Mouse (Mus musculus) limb, embryonic 14.5 days (tissue): ENCODE data around the gene Ptk7. TPM values are rescaled to one million over a fixed set of nuclear protein-coding genes. Genes with fewer than 3 reads are reported as not detected.

Source experiments
- ATAC-seq: fragments of 200-750 bp; cut with Nextera tagmentation; 2 replicates; pipeline ENCODE4 v1.8.0; 2017; ENCODE audit warnings: low read depth, moderate number of reproducible peaks, moderate TSS enrichment; ENCODE audit not compliant: low FRiP score
- DNase-seq: peaks from one replicate; pipeline ENCODE4 v3.0.0-alpha.2; 2015; ENCODE audit warnings: low spot score
- H3K27ac ChIP-seq: fragments of 300-500 bp; sonication (generic); replicated peaks from 2 replicates; pipeline ENCODE4 v1.5.1; 2014; ENCODE audit warnings: low read depth, mild to moderate bottlenecking, low read length, moderate library complexity, mixed read lengths
- H3K27me3 ChIP-seq: fragments of 300-500 bp; sonication (generic); 2 replicates; pipeline ENCODE4 v1.6.1; 2014; ENCODE audit warnings: low read length, mixed read lengths; ENCODE audit not compliant: control insufficient read depth, insufficient read depth
- H3K36me3 ChIP-seq: fragments of 300-500 bp; sonication (generic); 2 replicates; pipeline ENCODE4 v1.6.1; 2014; ENCODE audit warnings: mild to moderate bottlenecking, low read length, moderate library complexity, mixed read lengths; ENCODE audit not compliant: control insufficient read depth, insufficient read depth
- H3K4me1 ChIP-seq: fragments of 300-500 bp; sonication (generic); 2 replicates; pipeline ENCODE4 v1.6.1; 2014; ENCODE audit warnings: antibody characterized with exemption, low read length, mixed read lengths; ENCODE audit not compliant: control insufficient read depth, insufficient read depth
- H3K4me2 ChIP-seq: fragments of 300-500 bp; sonication (generic); replicated peaks from 2 replicates; pipeline ENCODE4 v1.6.1; 2014; ENCODE audit warnings: low read depth, mild to moderate bottlenecking, low read length, moderate library complexity; ENCODE audit not compliant: severe bottlenecking
- H3K4me3 ChIP-seq: fragments of 300-500 bp; sonication (generic); replicated peaks from 2 replicates; pipeline ENCODE4 v1.5.1; 2014; ENCODE audit warnings: low read length
- H3K9ac ChIP-seq: fragments of 300-500 bp; sonication (generic); 2 replicates; pipeline ENCODE4 v1.6.1; 2014; ENCODE audit warnings: mild to moderate bottlenecking, low read depth, low read length, moderate library complexity; ENCODE audit not compliant: severe bottlenecking
- H3K9me3 ChIP-seq: fragments of 300-500 bp; sonication (generic); 2 replicates; pipeline ENCODE4 v1.6.1; 2016; ENCODE audit warnings: low read length; ENCODE audit not compliant: control insufficient read depth
- POLR2A ChIP-seq: fragments of 200-500 bp; IDR thresholded peaks from 2 replicates; pipeline ENCODE4 v1.8.0; 2012; ENCODE audit warnings: inconsistent platforms, mild to moderate bottlenecking, moderate library complexity, borderline replicate concordance; ENCODE audit not compliant: insufficient read depth, insufficient read length; ENCODE audit errors: extremely low read depth
- WGBS: fragments of 180-500 bp; shearing (Covaris S2); extraction: QIAGEN DNeasy Blood & Tissue Kit; methylation state at CpG from one replicate; pipeline ENCODE4 v1.1.7; 2014; 5-methylcytosine and 5-hydroxymethylcytosine counted together
- polyA plus RNA-seq, 2 experiments: library from polyadenylated mRNA; depleted of rRNA in 1 of 2; stranded (reverse) in 1 of 2; unstranded in 1 of 2; fragments of >200 nt; fragmentation: Nextera tagmentation in 1 of 2; extraction: Ambion mirVana in 1 of 2; gene quantifications; 2 replicates each; pipeline versions ENCODE4 v1.2.1 to v1.2.3; 2012 to 2014

Gene Ptk7
- polyA plus RNA-seq, 2 experiments: 73.8 to 89.4 TPM

DNA sequence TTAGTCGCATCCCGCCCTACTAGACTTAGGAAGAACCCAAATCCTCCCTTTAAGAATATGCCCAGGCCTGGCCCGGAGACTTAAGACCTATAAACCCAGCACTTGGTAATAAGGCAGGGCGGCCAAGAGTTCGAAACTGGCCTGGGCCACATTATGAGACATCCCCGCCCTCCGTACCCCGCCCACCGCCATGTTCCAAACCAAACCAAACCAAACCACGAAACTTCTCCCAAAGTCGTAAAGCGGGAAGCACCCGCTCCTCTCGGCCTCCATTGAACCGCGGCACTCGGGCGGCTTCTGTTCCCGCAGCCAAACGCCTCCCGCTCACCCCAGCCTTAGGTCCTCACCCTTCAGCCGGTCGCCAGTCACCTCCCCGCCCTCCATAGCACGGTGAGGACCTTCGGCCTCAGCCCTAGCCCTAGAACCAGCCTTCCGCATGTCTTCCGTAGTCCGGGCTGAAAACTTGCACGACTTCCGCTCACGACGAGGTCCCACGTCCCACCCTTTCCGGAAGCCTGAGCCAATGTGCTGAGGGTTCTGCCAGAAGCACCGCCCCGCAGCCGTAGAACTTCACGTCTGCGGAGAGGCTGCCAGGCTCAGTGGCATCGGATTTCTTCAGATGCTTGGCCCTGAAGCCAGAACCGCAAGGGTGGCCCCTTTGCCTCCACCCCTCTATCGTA is 44.7 kb upstream of the Ptk7 start, which contains the start of gene Rrp36:
Gene Rrp36, minus strand, starts transcription at position 503 of the 680 bp plus-strand sequence.
- Histone ChIP-seq H3K27me3 (no peaks in the 10 kb centered on the region), H3K4me2 (peak within 1 kb of the TSS; percentile 66), H3K9me3 (no peaks in the 10 kb centered on the region), H3K4me3 (peak within 1 kb of the TSS; percentile 66), H3K4me1 (peaks cover 17% of the 10 kb centered on the region), H3K9ac (peak within 1 kb of the TSS; percentile 73), H3K36me3 (peaks cover 60% of the 10 kb centered on the region), H3K27ac (peak within 1 kb of the TSS; percentile 87)
- DNase-seq (peak; percentile 94), ATAC-seq (peak; percentile 91)
- WGBS: 1% methylated on average over 42 of the region's 43 CpGs
- no peak for TF ChIP-seq POLR2A

- no peak overlapping the region for H3K4me3 ChIP-seq
- ATAC-seq: no peak
- peaks cover 13% of the 10 kb centered on the region for H3K4me1 ChIP-seq
- H3K27ac ChIP-seq: no peak overlapping the region
- 91% methylated on average over 10 of the region's 10 CpGs for WGBS
- peaks cover 59% of the 10 kb centered on the region for H3K36me3 ChIP-seq
- TF ChIP-seq POLR2A: no peak
- no peak for DNase-seq
- no peaks in the 10 kb centered on the region for H3K9me3 ChIP-seq
- no peak overlapping the region for H3K4me2 ChIP-seq
- H3K27me3 ChIP-seq: no peaks in the 10 kb centered on the region
- H3K9ac ChIP-seq: no peak overlapping the region
Measured at GRCm38 (mm10) chr17:46669911-46670310, 40.6 kb upstream of the Ptk7 start.

DNA sequence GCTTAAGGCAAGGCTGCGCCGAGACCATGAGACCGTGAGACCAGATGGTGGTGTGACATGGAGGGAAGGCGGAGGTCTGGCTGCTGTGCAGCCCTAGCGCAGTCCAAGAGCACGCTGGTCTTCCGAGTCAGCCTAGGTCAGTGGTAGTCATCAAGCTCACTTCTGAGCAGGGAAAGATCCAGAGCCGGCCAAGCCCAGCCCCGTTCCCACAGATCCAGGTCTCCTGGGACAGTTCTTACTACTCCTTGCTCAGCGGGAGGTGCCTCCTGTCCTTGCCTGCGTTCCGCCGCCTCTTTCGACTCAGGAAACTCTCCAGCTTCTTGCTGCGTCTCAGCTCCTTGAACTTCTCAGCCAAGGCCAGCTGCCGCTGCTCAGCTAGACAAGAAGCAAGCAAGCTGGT is 38.4 kb upstream of the Ptk7 start:
- Histone ChIP-seq H3K9me3 (no peaks in the 10 kb centered on the region), H3K4me2 (no peak overlapping the region), H3K36me3 (peaks cover 77% of the 10 kb centered on the region), H3K4me1 (no peaks in the 10 kb centered on the region), H3K27me3 (no peaks in the 10 kb centered on the region), H3K9ac (no peak overlapping the region), H3K4me3 (no peak overlapping the region), H3K27ac (no peak overlapping the region)
- TF ChIP-seq POLR2A: no peak
- WGBS: 90% methylated on average over 16 of the region's 16 CpGs
- ATAC-seq: no peak
- DNase-seq: peak; percentile 15

DNA sequence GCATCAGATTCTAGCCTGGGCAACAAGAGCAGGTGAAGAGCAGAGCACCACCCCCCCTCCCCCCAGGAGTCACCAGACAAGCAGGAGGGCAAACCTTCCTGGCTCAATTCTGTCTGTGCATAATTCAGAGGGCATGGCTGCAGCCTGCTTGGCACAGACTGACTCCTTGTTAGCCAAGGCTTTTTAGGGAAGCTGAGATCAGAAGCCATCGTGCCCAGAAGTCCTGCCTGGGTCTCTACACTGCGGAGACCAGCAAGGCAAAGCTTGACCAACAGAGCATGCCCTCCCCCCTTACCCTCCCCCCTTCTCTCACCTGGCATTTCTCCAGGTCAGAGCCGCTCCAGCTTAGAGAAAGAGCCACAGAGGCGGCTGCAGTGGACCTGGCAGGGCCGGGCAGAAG is 33.4 kb upstream of the Ptk7 start:
- no peak overlapping the region for H3K9ac ChIP-seq
- H3K4me2 ChIP-seq: no peak overlapping the region
- H3K4me3 ChIP-seq: no peak overlapping the region
- no peaks in the 10 kb centered on the region for H3K27me3 ChIP-seq
- H3K36me3 ChIP-seq: peaks cover 95% of the 10 kb centered on the region
- ATAC-seq (no peak), DNase-seq (no peak)
- no peaks in the 10 kb centered on the region for H3K4me1 ChIP-seq
- H3K9me3 ChIP-seq: no peaks in the 10 kb centered on the region
- WGBS: 85% methylated on average over 5 of the region's 5 CpGs
- no peak overlapping the region for H3K27ac ChIP-seq
- TF ChIP-seq POLR2A: no peak

DNA sequence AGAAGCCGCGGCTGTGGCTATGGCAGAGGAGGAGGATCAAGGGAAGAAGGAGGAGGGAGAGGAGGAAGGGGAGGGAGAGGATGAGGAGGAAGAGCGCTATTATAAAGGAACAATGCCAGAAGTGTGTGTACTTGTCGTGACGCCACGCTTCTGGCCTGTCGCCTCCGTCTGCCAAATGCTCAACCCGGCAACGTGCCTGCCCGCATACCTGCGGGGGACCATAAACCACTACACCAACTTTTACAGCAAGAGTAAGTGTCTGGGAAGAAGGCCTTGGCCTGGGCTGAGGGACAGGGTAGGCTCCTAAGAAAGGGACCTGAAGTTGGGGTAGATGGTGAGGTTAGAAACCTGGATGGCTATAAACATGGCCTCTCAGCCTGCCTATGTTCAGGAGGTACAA is 32.7 kb upstream of the Ptk7 start:
- TF ChIP-seq POLR2A: no peak
- H3K9me3 ChIP-seq: no peaks in the 10 kb centered on the region
- ATAC-seq: no peak

More for the DNA sequence above, 32.7 kb upstream of the Ptk7 start:
- H3K4me3 ChIP-seq: no peak overlapping the region
- H3K27ac ChIP-seq: no peak overlapping the region
- no peaks in the 10 kb centered on the region for H3K27me3 ChIP-seq
- no peak for DNase-seq
- no peak overlapping the region for H3K4me2 ChIP-seq
- 84% methylated on average over 12 of the region's 12 CpGs for WGBS
- H3K4me1 ChIP-seq: no peaks in the 10 kb centered on the region
- peaks cover 96% of the 10 kb centered on the region for H3K36me3 ChIP-seq
- H3K9ac ChIP-seq: no peak overlapping the region
